Mouse (Mus musculus) c-Kit-positive CD71-negative TER-119-negative erythroid progenitor cells, embryonic 14.5 days (primary cell): ENCODE measurements around the gene Gm21188.
"Not testable (repeated sequence)": the region's sequence is repeated elsewhere in the genome, so short reads cannot be mapped to it uniquely, and the experiment has no call there.

Source experiments
- DNase-seq: peaks from one replicate; pipeline ENCODE4 v3.0.0-alpha.2; 2013; ENCODE audit warnings: low read depth

The Gm21188 gene

GRCm38 (mm10) chr13:120052085-120052484 lies at the start of gene Gm21188:
Gene Gm21188, minus strand, starts transcription at chr13:120052194.
- DNase-seq = not testable (repeated sequence)

GRCm38 (mm10) chr13:120099327-120099726 lies 47.3 kb upstream of the Gm21188 start:
- not testable (repeated sequence) for DNase-seq

GRCm38 (mm10) chr13:120096938-120097256 lies 44.9 kb upstream of the Gm21188 start:
- DNase-seq = not testable (repeated sequence)

GRCm38 (mm10) chr13:120096241-120096937 lies 44.4 kb upstream of the Gm21188 start:
- not testable (repeated sequence) for DNase-seq

- DNase-seq = not testable (repeated sequence)
These were observed 41.0 kb upstream of the Gm21188 start for GRCm38 (mm10) chr13:120092950-120093349.

- DNase-seq = not testable (repeated sequence)
These were observed 27.6 kb upstream of the Gm21188 start for GRCm38 (mm10) chr13:120079644-120080043.

GRCm38 (mm10) chr13:120070878-120071277 lies 18.9 kb upstream of the Gm21188 start:
- not testable (repeated sequence) for DNase-seq

- not testable (repeated sequence) for DNase-seq
These were observed 18.1 kb upstream of the Gm21188 start for GRCm38 (mm10) chr13:120070012-120070598.

GRCm38 (mm10) chr13:120063439-120064089 lies 11.6 kb upstream of the Gm21188 start:
- DNase-seq = not testable (repeated sequence)

GRCm38 (mm10) chr13:120062903-120063302 lies 10.9 kb upstream of the Gm21188 start:
- DNase-seq = not testable (repeated sequence)

- DNase-seq = not testable (repeated sequence)
These were observed 3.4 kb downstream of the Gm21188 start for GRCm38 (mm10) chr13:120048608-120049007.

- DNase-seq = not testable (repeated sequence)
These were observed 3.8 kb downstream of the Gm21188 start for GRCm38 (mm10) chr13:120048186-120048585.

- DNase-seq = not testable (repeated sequence)
These were observed 5.4 kb downstream of the Gm21188 start for GRCm38 (mm10) chr13:120046422-120047209.

- not testable (repeated sequence) for DNase-seq
These were observed 10.8 kb downstream of the Gm21188 start for GRCm38 (mm10) chr13:120041145-120041544.

- DNase-seq = not testable (repeated sequence)
These were observed 14.1 kb downstream of the Gm21188 start for GRCm38 (mm10) chr13:120037881-120038280.

- not testable (repeated sequence) for DNase-seq
These were observed 15.3 kb downstream of the Gm21188 start for GRCm38 (mm10) chr13:120036577-120037115.

- not testable (repeated sequence) for DNase-seq
These were observed 16.8 kb downstream of the Gm21188 start for GRCm38 (mm10) chr13:120035151-120035550.

GRCm38 (mm10) chr13:120034637-120035036 lies 17.4 kb downstream of the Gm21188 start:
- DNase-seq = not testable (repeated sequence)

GRCm38 (mm10) chr13:120033516-120034190 lies 18.3 kb downstream of the Gm21188 start:
- DNase-seq = not testable (repeated sequence)

- DNase-seq = not testable (repeated sequence)
These were observed 20.3 kb downstream of the Gm21188 start for GRCm38 (mm10) chr13:120031676-120032075.

- not testable (repeated sequence) for DNase-seq
These were observed 24.6 kb downstream of the Gm21188 start for GRCm38 (mm10) chr13:120027368-120027767.
